Mouse (Mus musculus) ES-CJ7 (cell line): ENCODE measurements around the gene Wdr31.

ENCODE experiments used
- DNase-seq: peaks from one replicate; pipeline ENCODE4 v3.0.0; 2011; ENCODE audit warnings: low read depth, low spot score

The Wdr31 gene

DNA sequence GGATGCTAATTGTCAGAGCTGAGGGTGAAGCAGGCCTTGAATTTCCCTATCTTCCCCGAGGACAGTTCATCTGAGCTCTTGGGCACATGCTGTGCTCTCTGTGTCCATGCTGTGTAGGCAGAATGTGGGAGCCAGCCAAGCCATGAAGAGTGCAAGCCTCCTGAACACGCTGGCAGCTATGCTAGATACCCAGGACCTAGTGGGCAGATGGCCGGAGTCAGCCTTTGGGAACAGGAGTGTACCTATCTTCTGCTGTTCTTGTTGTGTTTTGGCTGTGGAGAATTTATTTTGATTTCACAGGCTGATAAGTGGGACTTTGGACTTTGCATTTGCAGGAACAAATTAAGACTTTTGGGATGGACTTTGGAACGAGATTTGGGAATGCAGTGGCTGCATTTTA, 30.2 kb downstream of the Wdr31 start:
- DNase-seq = no peak

DNA sequence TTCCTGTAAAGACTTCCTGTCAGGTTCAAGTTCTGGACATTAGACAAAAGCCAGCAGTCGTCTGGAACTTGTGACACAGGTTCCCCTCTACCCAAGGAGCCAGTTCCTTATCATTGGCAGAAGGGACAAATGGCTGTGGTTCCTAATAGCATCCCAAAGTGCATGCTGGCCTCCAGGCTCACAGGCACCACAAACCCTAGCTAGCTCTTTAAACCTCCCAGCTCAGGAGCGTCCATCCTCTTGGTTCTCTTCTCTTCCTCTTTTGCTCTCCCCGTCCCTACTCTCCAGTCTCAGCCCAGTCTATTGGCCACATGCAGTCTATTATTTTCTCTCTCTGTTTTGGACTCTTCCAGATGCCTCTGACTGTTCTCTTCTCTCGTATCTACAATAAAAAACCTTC, 30.9 kb downstream of the Wdr31 start:
- no peak for DNase-seq

DNA sequence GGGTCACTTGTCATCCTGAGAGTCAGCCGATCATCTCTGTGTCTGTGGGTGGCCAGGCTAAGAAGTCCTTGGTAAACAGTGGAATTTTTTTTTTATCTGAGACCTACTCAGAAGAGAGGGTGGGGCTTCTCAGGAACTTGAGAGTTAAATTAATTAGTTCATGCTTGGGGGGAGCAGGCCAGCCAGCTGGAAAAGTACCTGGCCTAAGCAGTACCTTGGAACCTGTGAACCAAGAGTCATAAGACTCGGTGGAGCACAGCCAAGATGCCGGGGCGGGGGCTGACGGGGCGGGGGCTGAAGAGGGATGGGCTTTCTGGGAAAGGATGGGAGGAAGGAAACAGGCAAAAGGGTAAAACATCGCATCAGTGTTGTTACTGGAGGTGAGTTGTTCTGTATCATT, 32.8 kb downstream of the Wdr31 start:
- no peak for DNase-seq

DNA sequence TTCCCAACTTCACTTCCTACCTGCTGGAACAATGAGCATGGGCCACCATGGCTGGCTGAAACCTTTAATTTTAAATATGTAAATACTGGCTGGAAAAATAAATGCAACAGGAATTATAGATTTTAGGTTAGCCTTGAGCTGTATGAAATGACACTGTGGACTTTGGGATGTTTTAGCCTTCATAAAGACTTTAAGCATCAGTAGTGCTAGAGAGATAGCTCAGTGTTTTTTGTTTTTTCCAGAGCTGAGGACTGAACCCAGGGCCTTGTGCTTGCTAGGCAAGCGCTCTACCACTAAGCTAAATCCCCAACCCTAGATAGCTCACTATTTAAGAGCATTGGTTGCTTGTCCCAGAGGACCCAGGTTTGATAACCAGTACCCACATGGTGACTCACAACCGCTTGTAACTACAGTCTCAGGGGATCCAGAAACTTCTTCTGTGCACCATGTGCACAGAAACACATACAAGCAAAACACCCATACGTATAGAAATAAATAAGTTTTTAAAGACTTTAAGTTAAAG, 33.4 kb downstream of the Wdr31 start:
- DNase-seq = no peak

DNA sequence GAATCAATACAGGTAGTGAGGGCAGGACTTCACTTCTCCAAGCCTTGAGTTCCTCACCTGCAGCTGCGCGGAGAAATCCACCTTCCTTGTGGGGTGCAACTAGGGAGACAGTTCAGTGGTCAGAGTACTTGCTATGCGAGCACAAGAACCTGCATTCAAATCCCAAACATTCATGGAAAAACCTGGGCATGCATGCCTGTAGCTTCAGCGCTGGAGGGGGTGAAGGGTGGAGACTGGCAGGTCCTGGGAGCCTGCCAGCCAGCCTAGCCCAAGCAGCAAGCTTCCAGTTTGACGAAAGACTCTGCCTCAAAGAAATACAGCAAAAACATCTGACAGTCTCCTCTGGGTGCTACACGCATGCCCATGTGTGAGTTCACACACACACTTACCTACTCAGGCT, 35.6 kb downstream of the Wdr31 start, which contains the start of gene Rnf183:
Rnf183 (minus strand) TSS at position 172 of the 400 bp plus-strand sequence.
- DNase-seq = no peak

DNA sequence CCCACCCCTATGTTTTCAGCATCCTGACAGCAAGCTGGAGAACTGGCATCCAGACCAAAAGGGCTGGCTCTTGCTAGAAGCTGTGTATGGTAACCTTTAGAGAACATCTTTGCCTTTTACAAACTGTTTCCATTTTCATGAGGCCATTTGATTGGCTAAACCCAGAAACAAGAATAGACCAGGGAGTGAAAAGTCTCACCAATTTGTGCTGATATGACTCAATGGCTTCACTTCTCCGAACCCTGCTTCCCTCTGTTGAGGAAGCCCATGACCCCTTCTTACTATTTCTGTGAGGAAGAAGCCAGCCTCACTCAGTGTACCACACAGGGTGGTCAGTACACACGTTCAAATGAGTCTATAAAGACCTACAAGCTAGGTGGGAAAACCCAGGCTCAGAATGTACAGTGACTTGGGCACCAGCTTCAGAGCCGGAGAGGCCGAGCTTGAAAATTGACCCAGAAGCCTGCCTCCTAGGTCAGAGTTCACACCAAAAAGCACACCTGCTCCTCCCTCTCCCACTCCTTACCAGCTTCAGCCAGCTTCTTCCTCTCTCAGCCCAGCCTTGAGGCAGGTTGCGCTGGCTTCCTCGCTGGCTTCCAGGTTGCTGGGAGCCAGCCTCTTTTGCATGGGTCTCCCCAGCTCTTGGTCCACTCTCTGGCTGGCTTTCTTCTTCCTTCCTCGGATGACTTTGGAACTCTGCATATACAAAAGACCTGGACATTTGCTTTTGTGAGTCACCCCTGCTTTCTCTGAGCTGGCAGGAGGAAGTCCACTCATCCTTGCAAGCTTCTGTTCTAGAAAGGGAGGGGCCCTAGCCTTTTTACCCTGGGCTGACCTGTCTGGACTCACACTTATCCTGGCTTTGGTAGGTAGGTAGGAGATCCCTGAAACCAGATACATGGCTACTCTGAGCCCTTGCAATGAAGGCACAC, 36.5 kb downstream of the Wdr31 start:
- DNase-seq = no peak

DNA sequence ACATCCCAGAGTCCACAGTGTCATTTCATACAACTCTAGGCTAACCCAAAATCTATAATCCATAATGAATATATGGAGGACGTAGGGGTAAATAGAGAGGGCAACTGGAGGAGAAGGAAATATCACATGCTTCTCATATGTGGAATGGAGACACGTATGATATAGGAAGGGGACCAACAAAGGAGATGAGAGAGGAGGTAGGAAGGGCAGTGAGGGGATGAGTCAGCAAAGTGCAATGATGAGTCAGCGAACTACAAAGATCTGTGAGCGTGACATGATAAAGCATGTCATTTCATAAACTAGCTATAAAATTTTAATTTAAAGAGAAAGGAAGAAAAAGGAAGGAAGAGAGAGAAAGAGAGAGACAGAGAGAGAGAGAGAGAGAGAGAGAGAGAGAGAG, 39.2 kb downstream of the Wdr31 start:
- no peak for DNase-seq

DNA sequence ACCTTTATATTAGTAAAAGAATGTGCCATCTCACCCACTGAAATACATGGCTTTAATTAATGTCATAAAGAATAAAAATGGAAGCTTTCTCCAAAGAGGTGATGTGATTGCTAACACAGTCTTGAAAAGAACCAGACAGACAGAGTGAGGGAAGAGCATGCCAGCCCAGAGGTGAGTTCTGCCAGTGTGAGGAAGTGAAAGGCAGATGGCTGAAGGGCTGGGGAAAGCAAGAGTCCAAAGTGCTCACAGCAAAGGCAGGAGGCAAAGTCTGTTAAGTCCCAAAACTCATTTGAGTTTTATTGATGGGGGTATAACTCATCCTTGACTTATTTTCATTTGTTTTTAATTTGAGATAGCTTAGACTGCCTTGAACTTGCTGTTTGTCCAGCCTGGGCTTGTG, 40.0 kb downstream of the Wdr31 start:
- DNase-seq = no peak

DNA sequence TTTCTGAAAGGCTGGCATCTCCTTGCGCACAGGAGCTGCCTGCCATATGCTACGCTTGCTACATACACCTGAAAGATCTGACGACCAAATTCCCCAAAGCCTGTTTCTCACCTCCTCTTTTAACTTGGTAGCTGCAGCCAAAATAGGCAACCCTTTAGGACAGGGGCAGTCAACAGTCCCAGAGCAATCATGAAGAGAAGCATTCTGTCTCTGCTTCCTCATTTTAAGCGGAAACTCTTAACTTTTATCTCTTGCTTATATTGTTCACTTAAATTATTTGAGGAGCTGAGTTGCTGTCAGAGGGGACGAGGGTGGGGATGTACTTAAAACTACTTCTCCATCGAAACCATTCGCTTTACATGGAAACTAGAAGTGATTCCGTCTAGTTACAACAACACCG, 41.1 kb downstream of the Wdr31 start:
- no peak for DNase-seq

DNA sequence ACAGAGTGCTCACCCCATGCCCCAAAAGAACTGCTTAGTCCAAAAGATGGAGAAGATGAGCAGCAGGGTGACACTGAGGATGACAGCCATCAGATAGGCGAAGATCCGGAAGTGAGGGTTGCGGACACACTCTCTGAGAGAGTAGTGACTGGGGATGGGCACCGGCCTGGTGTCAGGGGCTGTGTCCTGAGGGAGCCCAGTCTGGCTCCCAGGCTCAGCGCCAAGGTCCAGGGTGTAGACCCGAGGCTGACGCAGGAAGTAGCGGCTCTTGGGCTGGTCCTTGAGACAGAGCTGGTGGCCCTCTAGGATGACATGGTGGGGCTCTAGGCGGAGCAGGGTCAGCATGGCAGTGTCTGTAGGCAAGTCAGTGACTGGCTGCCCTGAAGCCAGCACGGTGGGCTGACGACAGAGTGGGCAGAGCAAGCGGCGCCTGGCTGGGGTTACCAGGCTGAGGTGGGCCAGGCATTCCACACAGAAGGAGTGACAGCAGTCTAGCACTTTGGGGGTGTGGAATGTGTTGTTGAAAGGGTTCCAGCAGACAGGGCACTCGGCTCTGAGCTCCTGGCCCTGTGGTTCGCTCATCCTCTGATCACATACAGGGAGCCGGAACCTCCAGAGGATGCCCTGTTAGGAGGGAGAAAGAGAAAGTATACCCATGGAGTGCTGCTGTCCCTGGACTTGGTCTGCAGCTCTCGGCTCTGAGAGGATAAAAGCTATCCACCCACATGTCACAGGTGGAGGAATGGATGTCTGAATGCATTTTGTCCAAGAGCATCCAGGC, 42.5 kb downstream of the Wdr31 start:
- no peak for DNase-seq

DNA sequence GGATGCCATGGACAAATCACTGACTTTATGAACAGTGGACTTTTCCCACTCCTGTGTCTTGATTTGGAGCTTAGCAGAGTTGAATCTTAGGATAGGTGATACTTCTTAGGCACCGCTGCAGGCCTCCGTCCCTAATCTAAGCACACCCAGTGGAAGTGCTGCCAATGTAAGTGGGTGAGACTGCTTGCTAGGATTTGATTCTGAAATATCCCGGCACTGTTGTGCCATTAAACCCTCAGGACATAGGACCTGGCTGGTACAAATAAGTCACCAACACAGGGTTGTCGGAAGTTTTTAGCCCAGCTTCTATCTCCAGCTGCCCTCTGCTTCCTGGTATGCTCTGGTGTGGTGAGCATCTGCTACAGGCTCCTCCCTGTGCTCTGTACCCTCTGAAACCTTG, 44.8 kb downstream of the Wdr31 start:
- DNase-seq = no peak

DNA sequence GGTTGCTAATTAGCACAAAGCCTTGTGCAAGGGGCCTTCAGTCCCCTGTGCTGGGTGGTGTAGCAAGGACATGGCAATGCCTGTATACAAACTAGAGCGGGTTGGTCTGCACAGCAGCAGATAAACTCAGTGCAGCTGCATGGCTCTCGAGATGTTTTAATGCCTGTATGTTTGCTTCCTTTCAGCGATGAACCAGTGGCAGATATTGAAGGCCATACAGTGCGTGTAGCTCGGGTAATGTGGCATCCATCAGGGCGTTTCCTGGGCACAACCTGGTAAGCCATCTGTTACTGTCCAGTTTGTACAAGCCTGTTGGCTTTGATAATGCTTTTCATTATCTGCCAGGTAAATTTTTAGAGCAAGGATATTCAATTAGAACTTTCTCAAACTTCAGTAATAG, 51.6 kb downstream of the Wdr31 start:
- no peak for DNase-seq

DNA sequence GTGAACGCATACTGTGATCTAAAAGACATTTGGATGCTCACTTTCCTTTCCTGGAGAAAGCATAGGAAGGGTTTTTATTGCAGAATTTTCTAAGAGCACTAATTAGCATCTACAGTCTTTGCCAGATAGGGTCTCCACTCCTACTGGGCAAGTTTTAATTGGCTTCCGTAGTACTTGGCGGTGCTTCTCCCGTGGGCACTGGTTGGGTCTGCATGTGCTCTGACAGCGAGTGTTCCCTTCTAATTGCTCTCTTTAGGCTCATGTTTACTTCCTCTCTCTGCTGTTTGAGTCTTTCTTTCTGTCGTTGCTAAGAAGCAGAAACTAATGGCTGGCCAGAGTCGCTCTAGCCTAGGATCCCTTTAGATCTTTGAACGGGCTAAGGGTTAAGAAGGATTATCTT, 52.2 kb downstream of the Wdr31 start:
- DNase-seq = no peak

DNA sequence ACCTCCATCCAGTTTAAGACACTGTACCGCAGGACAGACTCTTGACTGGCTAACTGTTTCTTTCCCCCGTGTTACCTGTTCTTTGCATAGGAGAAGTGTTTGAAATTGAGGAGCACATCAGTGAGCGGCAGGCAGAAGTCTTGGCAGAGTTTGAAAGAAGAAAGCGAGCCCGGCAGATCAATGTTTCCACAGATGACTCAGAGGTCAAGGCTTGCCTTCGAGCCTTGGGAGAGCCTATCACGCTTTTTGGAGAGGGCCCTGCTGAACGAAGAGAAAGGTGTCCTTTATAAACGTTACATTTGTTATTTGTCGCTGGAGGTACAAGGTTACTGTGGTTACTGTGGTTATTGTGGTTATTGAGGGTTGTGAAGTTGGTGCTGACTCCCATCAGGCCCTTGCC, 59.1 kb downstream of the Wdr31 start:
- DNase-seq = no peak

DNA sequence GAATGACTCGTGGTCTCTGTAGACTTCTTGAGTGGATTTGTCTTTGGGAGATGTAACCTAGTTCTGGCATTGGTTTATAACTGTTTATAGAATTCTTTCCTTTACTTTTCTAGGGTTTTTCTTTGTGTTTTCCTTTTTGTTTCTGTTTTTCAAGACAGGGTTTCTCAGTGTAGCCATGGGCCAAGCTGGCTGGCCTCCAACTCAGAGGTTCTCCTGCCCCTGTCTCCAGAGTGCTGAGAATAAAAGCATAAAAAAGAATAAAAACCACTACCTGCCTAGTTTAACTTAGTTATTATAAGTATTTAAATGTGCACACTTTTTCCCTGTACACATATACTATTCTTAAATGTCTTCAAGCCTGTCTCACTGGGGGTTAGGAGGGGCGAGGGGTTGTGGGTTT, 60.4 kb downstream of the Wdr31 start:
- DNase-seq = no peak

DNA sequence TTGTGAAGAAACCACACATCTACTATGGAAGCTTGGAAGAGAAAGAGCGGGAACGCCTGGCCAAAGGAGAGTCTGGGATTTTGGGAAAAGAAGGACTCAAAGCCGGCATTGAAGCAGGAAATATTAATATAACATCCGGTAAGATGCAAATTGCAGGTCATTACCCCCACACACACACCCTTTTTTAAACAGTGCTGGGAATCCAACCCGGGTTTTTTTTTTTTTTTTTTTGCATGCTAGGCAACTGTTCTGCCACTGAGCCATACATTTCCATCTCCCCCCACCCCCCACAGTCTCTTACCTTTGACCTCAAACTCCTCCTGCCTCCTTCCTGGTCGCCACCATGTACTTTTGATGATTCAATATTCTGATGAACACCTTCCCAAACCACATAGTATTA, 61.1 kb downstream of the Wdr31 start:
- DNase-seq = peak; percentile 29

DNA sequence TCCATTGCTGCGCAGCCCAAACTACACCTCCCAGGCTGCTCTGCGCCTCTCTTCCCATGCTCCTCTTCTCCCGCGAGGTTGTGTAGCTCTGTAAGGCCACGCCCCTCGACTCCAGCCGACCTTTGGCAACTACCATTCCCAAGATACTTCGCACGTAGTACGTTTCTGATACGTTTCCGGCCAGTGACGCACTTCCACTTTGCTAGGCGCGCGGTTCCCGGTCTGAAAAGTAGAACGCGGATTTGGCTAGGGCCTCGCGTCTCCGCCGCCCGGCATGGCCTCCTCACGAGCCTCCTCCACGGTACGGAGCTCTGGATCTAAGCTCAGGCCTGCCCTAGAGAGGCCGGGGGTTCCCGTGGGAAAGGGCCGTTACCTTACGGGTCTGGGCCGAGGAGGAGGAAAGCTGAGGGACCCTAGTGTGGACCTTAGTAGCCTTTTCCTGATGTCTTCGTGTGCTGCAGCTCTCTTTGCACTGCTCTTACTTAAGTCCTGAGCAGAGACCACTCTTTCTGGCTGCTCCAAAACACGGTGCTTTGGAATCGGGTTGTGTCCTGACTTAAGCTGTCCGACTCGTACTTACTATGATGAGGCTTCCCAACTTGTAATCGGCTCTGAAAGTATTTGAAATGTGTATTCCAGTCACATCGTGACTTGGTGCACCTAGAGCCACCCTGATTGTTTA, 62.0 kb downstream of the Wdr31 start, which contains the start of the genes Cdc26 and Prpf4:
Cdc26 (minus strand) TSS at position 42 of the 682 bp plus-strand sequence.
Prpf4 (plus strand) TSS at position 197 of the 682 bp plus-strand sequence.
- DNase-seq = peak; percentile 100

DNA sequence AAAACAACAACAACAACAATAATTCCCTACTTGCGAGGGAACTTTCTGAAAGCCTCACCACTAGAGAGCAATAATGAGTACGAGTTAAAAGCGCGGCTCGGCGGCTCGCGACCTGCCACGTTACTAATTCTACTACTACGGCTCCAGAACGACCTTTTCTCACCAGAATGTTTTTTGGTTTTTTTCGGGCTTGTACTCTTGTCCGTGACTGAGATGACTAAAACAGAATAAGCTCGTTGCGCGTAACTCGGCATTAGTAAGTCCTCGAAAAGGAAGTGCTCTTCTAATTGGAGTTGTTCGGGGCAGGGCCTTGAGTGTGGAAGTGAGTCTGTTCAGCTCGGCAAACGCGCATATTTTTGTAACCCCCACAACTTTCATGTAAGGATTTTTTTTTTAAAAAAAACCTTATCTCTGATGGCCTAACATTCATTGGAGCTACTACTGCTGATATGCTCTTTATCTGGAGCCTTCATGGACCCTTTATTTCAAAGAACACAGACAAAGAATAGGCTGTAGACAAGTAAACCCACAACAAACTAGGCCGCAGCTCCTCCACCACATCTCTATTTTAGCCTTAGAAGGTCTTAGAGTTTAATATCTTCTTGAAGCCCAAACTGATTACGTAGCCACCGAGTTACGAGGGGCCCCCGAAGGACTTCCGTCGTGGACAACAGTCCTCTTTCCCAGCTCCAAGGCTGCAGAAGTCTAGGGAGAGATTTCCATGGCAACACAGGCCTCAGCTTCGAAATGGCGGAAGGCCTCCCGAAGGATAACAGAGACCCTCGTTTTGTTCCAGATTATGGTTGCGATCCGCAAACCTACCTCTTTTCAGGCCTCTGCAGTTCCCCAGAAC, 62.7 kb downstream of the Wdr31 start:
- DNase-seq = peak; percentile 72

DNA sequence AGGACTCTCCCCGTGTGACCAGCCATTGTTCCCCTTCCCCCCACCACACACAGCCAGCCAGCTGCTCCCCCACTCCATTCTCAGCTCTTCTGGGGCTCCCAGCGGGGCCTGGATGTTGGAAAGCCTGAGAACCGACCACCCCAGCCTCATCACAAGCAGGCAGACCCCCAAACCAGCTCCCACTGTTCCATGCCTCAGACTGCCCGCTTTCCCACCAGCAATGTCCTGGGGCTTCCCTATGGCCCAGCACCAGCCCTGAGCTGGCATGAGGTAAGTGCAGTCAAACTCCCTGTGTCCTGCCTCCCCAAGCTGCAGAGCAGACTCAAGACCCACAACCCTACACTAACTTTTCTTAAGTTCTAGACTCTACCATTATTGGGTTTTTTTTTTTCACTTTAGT, 64.6 kb downstream of the Wdr31 start:
- DNase-seq = no peak

DNA sequence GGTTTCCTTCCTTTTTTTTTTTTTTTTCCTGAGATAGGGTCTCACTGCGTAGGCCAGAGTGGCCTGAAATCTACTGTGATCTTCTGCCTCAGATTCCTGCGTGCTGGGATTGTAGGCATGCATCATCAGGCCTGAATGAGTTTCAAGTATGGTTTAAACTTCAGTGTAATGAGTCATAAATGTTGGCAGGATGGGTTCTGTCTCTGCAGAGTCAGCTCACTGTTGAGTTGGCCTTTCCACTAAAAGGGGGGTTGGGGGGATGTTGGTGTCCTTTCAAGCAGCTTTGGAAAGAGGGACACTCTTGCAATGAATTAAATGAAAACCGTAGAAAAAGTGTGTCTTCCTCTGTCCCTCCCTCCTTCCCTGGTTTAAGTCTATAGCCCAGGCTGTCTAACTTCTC, 71.7 kb downstream of the Wdr31 start:
- no peak for DNase-seq
